Mouse (Mus musculus): Measurements from ENCODE around the gene 9930104L06Rik.

GRCm38 (mm10) chr4:124987711-124988097 lies 50.9 kb downstream of the 9930104L06Rik start:
- TF ChIP-seq CTCF (IDR thresholded peaks at IDR 0.05; ENCODE audit: insufficient read depth, low read depth, low read length) (no peak), POLR2A (IDR thresholded peaks at IDR 0.05; ENCODE audit: insufficient read depth, low read depth, low read length) (no peak)
